Mouse (Mus musculus) forebrain, embryonic 15.5 days (tissue): ENCODE results near the gene Fam102a. TPM values are rescaled to one million over a fixed set of nuclear protein-coding genes. Genes with fewer than 3 reads are reported as not detected.

Source experiments
- ATAC-seq: fragments of 200-750 bp; cut with Nextera tagmentation; replicated peaks from 2 replicates; pipeline ENCODE4 v1.8.0; 2017; ENCODE audit warnings: mild to moderate bottlenecking, moderate TSS enrichment, moderate library complexity
- H3K27ac ChIP-seq: fragments of 300-500 bp; sonication (generic); replicated peaks from 2 replicates; pipeline ENCODE4 v1.5.1; 2015; ENCODE audit warnings: mild to moderate bottlenecking, inconsistent platforms
- H3K27me3 ChIP-seq: fragments of 300-500 bp; sonication (generic); 2 replicates; pipeline ENCODE4 v1.6.1; 2015; ENCODE audit warnings: inconsistent platforms
- H3K36me3 ChIP-seq: fragments of 300-500 bp; sonication (generic); 2 replicates; pipeline ENCODE4 v1.6.1; 2015; ENCODE audit warnings: mild to moderate bottlenecking, inconsistent platforms
- H3K4me1 ChIP-seq: fragments of 300-500 bp; sonication (generic); 2 replicates; pipeline ENCODE4 v1.6.1; 2015; ENCODE audit warnings: inconsistent platforms
- H3K4me2 ChIP-seq: fragments of 300-500 bp; sonication (generic); replicated peaks from 2 replicates; pipeline ENCODE4 v1.6.1; 2015; ENCODE audit warnings: mild to moderate bottlenecking, inconsistent platforms
- H3K4me3 ChIP-seq: fragments of 300-500 bp; sonication (generic); 2 replicates; pipeline ENCODE4 v1.5.1; 2015; ENCODE audit warnings: mild to moderate bottlenecking, inconsistent platforms
- H3K9ac ChIP-seq: fragments of 300-500 bp; sonication (generic); replicated peaks from 2 replicates; pipeline ENCODE4 v1.6.1; 2015; ENCODE audit warnings: mild to moderate bottlenecking, inconsistent platforms
- H3K9me3 ChIP-seq: fragments of 300-500 bp; sonication (generic); 2 replicates; pipeline ENCODE4 v1.6.1; 2016; ENCODE audit warnings: inconsistent platforms
- WGBS: fragments of 180-500 bp; shearing (Covaris S2); methylation state at CpG from one replicate; pipeline ENCODE4 v1.1.7; 2015; ENCODE audit warnings: mixed read lengths; 5-methylcytosine and 5-hydroxymethylcytosine counted together
- polyA plus RNA-seq: library from polyadenylated mRNA; unstranded; fragments of >200 nt; fragmentation: Nextera tagmentation; extraction: Ambion mirVana; gene quantifications from 2 replicates; pipeline ENCODE4 v1.2.1, GENCODE M21; 2015

The Fam102a gene
- polyA plus RNA-seq, 1 experiment from 2014 or later, result 5.7 TPM

GRCm38 (mm10) chr2:32608141-32608777, 73.1 kb downstream of the Fam102a start:
- no peaks in the 10 kb centered on the region for H3K9me3 ChIP-seq
- peak overlapping the region; percentile 93 for H3K4me2 ChIP-seq
- no peaks in the 10 kb centered on the region for H3K27me3 ChIP-seq
- 10% methylated on average over 25 of the region's 25 CpGs for WGBS
- H3K4me1 ChIP-seq, result peaks cover 27% of the 10 kb centered on the region
- 0 out of 2 replicates have a peak, but pooled peaks have one; percentile 18 for ATAC-seq
- peak overlapping the region; percentile 82 for H3K4me3 ChIP-seq
- H3K36me3 ChIP-seq, result no peaks in the 10 kb centered on the region
- H3K9ac ChIP-seq, result no peak overlapping the region
- no peak overlapping the region for H3K27ac ChIP-seq

GRCm38 (mm10) chr2:32608778-32609435, 73.8 kb downstream of the Fam102a start:
- Histone ChIP-seq H3K27ac (no peak overlapping the region), H3K9me3 (no peaks in the 10 kb centered on the region), H3K4me2 (peak overlapping the region; percentile 93), H3K4me3 (peak overlapping the region; percentile 82), H3K36me3 (no peaks in the 10 kb centered on the region), H3K4me1 (peaks cover 27% of the 10 kb centered on the region), H3K27me3 (no peaks in the 10 kb centered on the region), H3K9ac (no peak overlapping the region)
- WGBS, result 50% methylated on average over 18 of the region's 18 CpGs
- ATAC-seq, result no peak

- 15% methylated on average over 23 of the region's 23 CpGs for WGBS
- H3K4me1 ChIP-seq, result peaks cover 27% of the 10 kb centered on the region
- peak overlapping the region; percentile 42 for H3K4me2 ChIP-seq
- peak overlapping the region; percentile 37 for H3K4me3 ChIP-seq
- H3K36me3 ChIP-seq, result no peaks in the 10 kb centered on the region
- no peaks in the 10 kb centered on the region for H3K27me3 ChIP-seq
- no peak overlapping the region for H3K9ac ChIP-seq
- H3K27ac ChIP-seq, result no peak overlapping the region
- ATAC-seq, result no peak
- no peaks in the 10 kb centered on the region for H3K9me3 ChIP-seq
These were observed 75.6 kb downstream of the Fam102a start for GRCm38 (mm10) chr2:32610610-32611229.

- ATAC-seq, result no peak
- 76% methylated on average over 26 of the region's 26 CpGs for WGBS
- no peaks in the 10 kb centered on the region for H3K36me3 ChIP-seq
These were observed 77.1 kb downstream of the Fam102a start for GRCm38 (mm10) chr2:32612274-32612673.

GRCm38 (mm10) chr2:32617109-32617508, 82.0 kb downstream of the Fam102a start:
- WGBS, result 91% methylated on average over 1 of the region's 1 CpGs
- Histone ChIP-seq H3K9me3 (no peaks in the 10 kb centered on the region), H3K27me3 (no peaks in the 10 kb centered on the region), H3K27ac (no peak overlapping the region), H3K4me1 (0 out of 2 replicates have a peak, but pooled peaks cover 9% of the 10 kb centered on the region), H3K4me2 (no peak overlapping the region), H3K36me3 (no peaks in the 10 kb centered on the region), H3K9ac (no peak overlapping the region), H3K4me3 (no peak overlapping the region)
- no peak for ATAC-seq

More at GRCm38 (mm10) chr2:32612274-32612673, 77.1 kb downstream of the Fam102a start:
- Histone ChIP-seq H3K4me2 (no peak overlapping the region), H3K9ac (no peak overlapping the region), H3K9me3 (no peaks in the 10 kb centered on the region), H3K4me1 (peaks cover 20% of the 10 kb centered on the region), H3K4me3 (no peak overlapping the region), H3K27me3 (no peaks in the 10 kb centered on the region), H3K27ac (no peak overlapping the region)

GRCm38 (mm10) chr2:32617601-32618000, 82.5 kb downstream of the Fam102a start:
- Histone ChIP-seq H3K4me2 (no peak overlapping the region), H3K9me3 (no peaks in the 10 kb centered on the region), H3K27me3 (no peaks in the 10 kb centered on the region), H3K4me1 (0 out of 2 replicates have a peak, but pooled peaks cover 9% of the 10 kb centered on the region), H3K27ac (no peak overlapping the region), H3K4me3 (no peak overlapping the region), H3K9ac (no peak overlapping the region), H3K36me3 (no peaks in the 10 kb centered on the region)
- no peak for ATAC-seq
- 94% methylated on average over 4 of the region's 4 CpGs for WGBS

- no peak overlapping the region for H3K4me3 ChIP-seq
- no peak overlapping the region for H3K27ac ChIP-seq
- no peaks in the 10 kb centered on the region for H3K27me3 ChIP-seq
- H3K36me3 ChIP-seq, result no peaks in the 10 kb centered on the region
- H3K4me1 ChIP-seq, result 0 out of 2 replicates have a peak, but pooled peaks cover 9% of the 10 kb centered on the region
- no peak overlapping the region for H3K4me2 ChIP-seq
- no peaks in the 10 kb centered on the region for H3K9me3 ChIP-seq
- no peak for ATAC-seq
- H3K9ac ChIP-seq, result no peak overlapping the region
- WGBS, result 73% methylated on average over 9 of the region's 9 CpGs
These were observed 82.9 kb downstream of the Fam102a start for GRCm38 (mm10) chr2:32618051-32618450.

Other genes starting within 250 kb of the Fam102a start
- gene Golga2, start 247.9 kb upstream of the Fam102a start, polyA plus RNA-seq, result 24.7 and 27.4 TPM in 2 replicates
- gene Swi5, start 247.3 kb upstream of the Fam102a start, polyA plus RNA-seq, result 369 and 379 TPM in 2 replicates
- 54.0 and 55.3 TPM in 2 replicates for gene Ciz1, start 183.0 kb upstream of the Fam102a start, polyA plus RNA-seq
- 23.7 and 29.1 TPM in 2 replicates for gene Dnm1, start 182.0 kb upstream of the Fam102a start, polyA plus RNA-seq
- 79.5 and 80.9 TPM in 2 replicates for gene 1110008P14Rik, start 153.4 kb upstream of the Fam102a start, polyA plus RNA-seq
- 0.51 and 0.63 TPM in 2 replicates for gene Lcn2, start 147.1 kb upstream of the Fam102a start, polyA plus RNA-seq
- 39.9 and 40.3 TPM in 2 replicates for gene Ptges2, start 139.4 kb upstream of the Fam102a start, polyA plus RNA-seq
- gene Naif1, start 84.9 kb upstream of the Fam102a start, polyA plus RNA-seq, result 6.3 and 7.0 TPM in 2 replicates
- 46.4 and 48.2 TPM in 2 replicates for gene Slc25a25, start 83.9 kb upstream of the Fam102a start, polyA plus RNA-seq
- 136 TPM in 2 replicates for gene Dpm2, start 35.5 kb downstream of the Fam102a start, polyA plus RNA-seq
- 3.5 and 4.2 TPM in 2 replicates for gene Pip5kl1, start 39.5 kb downstream of the Fam102a start, polyA plus RNA-seq
- 0.23 and 0.24 TPM in 2 replicates for gene 9430097D07Rik, start 40.4 kb downstream of the Fam102a start, polyA plus RNA-seq
- 25.9 and 26.4 TPM in 2 replicates for gene St6galnac4, start 51.8 kb downstream of the Fam102a start, polyA plus RNA-seq
- 16.6 and 19.3 TPM in 2 replicates for gene St6galnac6, start 64.4 kb downstream of the Fam102a start, polyA plus RNA-seq
- gene Ak1, start 86.4 kb downstream of the Fam102a start, polyA plus RNA-seq, result 74.1 and 79.6 TPM in 2 replicates
- gene Eng, start 111.3 kb downstream of the Fam102a start, polyA plus RNA-seq, result 23.4 and 25.1 TPM in 2 replicates
- gene Fpgs, start 168.8 kb downstream of the Fam102a start, polyA plus RNA-seq, result 19.9 and 21.2 TPM in 2 replicates
- gene Cdk9, start 177.7 kb downstream of the Fam102a start, polyA plus RNA-seq, result 88.0 and 98.2 TPM in 2 replicates
- gene Sh2d3c, start 185.7 kb downstream of the Fam102a start, polyA plus RNA-seq, result 39.5 and 39.7 TPM in 2 replicates
- gene 6330409D20Rik, start 205.7 kb downstream of the Fam102a start, polyA plus RNA-seq, result 2.4 and 2.7 TPM in 2 replicates
- gene Tor2a, start 221.9 kb downstream of the Fam102a start, polyA plus RNA-seq, result 63.2 and 66.3 TPM in 2 replicates
- gene Ttc16, start 240.3 kb downstream of the Fam102a start, polyA plus RNA-seq, result 0.61 and 0.66 TPM in 2 replicates
- 4.8 and 6.6 TPM in 2 replicates for gene Ptrh1, start 240.5 kb downstream of the Fam102a start, polyA plus RNA-seq
- gene Cfap157, start 249.1 kb downstream of the Fam102a start, polyA plus RNA-seq, result 0.61 and 1.0 TPM in 2 replicates